ENCODE assay signal across 16 mouse cellular contexts in the genomic region with DNA sequence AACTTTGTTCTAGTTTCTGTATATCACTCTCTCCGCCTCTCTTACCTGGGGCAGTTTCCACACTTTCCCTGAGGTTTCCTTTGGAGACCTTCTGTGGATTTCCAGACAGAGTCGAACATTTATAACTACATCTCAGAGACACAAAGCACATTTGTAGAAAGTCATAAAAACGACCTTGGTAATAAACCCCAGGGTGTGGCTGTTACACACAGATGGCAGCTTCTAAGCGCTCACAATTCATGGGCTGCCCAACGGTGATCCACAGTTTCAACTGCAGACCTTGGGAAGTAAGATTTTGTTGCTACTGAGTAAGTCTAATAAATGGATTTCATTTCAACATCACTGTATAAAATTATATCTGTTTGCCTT. TPM values are rescaled to one million over a fixed set of nuclear protein-coding genes. Genes with fewer than 3 reads are reported as not detected.
DNase-seq lines count a peak whose midpoint lies in the region; ATAC-seq and TF ChIP-seq lines count a peak whose summit lies in the region.
"Had no signal": no experiment of that assay in that cellular context is flagged by ENCODE, and none has a peak within 500 bp of the region (broad histone marks: within the 10 kb centered on the region; RNA-seq: fewer than 3 reads in every experiment).

No protein-coding gene starts in this region.

- H3K36me3 ChIP-seq in kidney, embryonic 15.5 days, result no peaks in the 10 kb centered on the region
- H3K36me3 ChIP-seq in limb, embryonic 12.5 days, result no peaks in the 10 kb centered on the region
- H3K36me3 ChIP-seq: embryonic facial prominence, embryonic 15.5 days; midbrain, embryonic 13.5 days had no signal

- H3K27me3 ChIP-seq in kidney, embryonic 15.5 days, result no peaks in the 10 kb centered on the region
- no peaks in the 10 kb centered on the region for H3K27me3 ChIP-seq in limb, embryonic 12.5 days
- H3K27me3 ChIP-seq: embryonic facial prominence, embryonic 15.5 days; midbrain, embryonic 13.5 days had no signal

- WGBS in kidney, embryonic 15.5 days, result 23% methylated on average over 5 of the region's 5 CpGs
- 15% methylated on average over 5 of the region's 5 CpGs for WGBS in limb, embryonic 12.5 days

- TF ChIP-seq POLR2A in cortical plate, adult 2 months (IDR thresholded peaks at IDR 0.05; ENCODE audit: extremely low read depth, insufficient read depth, low read length), result no peak

- H3K9ac ChIP-seq in kidney, embryonic 15.5 days, result no peak overlapping the region
- no peak overlapping the region; the same call in 1 of the 2 replicates for H3K9ac ChIP-seq in limb, embryonic 12.5 days (replicated peaks)
- H3K9ac ChIP-seq: embryonic facial prominence, embryonic 15.5 days; midbrain, embryonic 13.5 days had no signal

- no peak for DNase-seq in kidney, adult 18-20 months
- peak; percentile 44 for DNase-seq in hindlimb bud, embryonic 11.5 days (ENCODE audit: extremely low spot score, low read depth, low spot score)
- no peak for DNase-seq in T-cell, adult 2 months (ENCODE audit: low spot score)
- DNase-seq: B cell, adult 2 months; cerebellum, adult 2 months; layer of hippocampus, postnatal 36 days; right cerebral cortex, postnatal 25 days had no signal

- peak overlapping the region; percentile 77 for H3K27ac ChIP-seq in kidney, embryonic 15.5 days
- 0 out of 2 replicates have a peak overlapping the region, but pooled peaks have one; percentile 71 for H3K27ac ChIP-seq in cortical plate, adult 2 months (ENCODE audit: insufficient read depth, low read length)
- H3K27ac ChIP-seq in limb, embryonic 12.5 days, result peak overlapping the region; percentile 64; the same call in 1 of the 2 replicates
- H3K27ac ChIP-seq: hindbrain, postnatal 0 days; midbrain, embryonic 13.5 days had no signal

- no peak overlapping the region for H3K4me3 ChIP-seq in kidney, embryonic 15.5 days (replicated peaks)
- no peak overlapping the region for H3K4me3 ChIP-seq in cortical plate, adult 2 months (ENCODE audit: insufficient read depth, low read length)
- no peak overlapping the region for H3K4me3 ChIP-seq in limb, embryonic 12.5 days (replicated peaks)
- H3K4me3 ChIP-seq: embryonic facial prominence, embryonic 15.5 days; midbrain, embryonic 13.5 days; myocyte had no signal

- no peaks in the 10 kb centered on the region for H3K9me3 ChIP-seq in kidney, embryonic 15.5 days (replicated peaks)
- no peaks in the 10 kb centered on the region for H3K9me3 ChIP-seq in limb, embryonic 12.5 days
- H3K9me3 ChIP-seq: embryonic facial prominence, embryonic 15.5 days; midbrain, embryonic 13.5 days had no signal

- 0 out of 2 replicates have a peak, but pooled peaks have one; percentile 29 for ATAC-seq in kidney, embryonic 15.5 days (replicated peaks; ENCODE audit: low FRiP score)
- ATAC-seq in limb, embryonic 12.5 days (ENCODE audit: insufficient number of reproducible peaks, insufficient read depth, low FRiP score, low TSS enrichment, low read depth), result no peak
- ATAC-seq in erythroblast, adult 5-6 weeks (replicated peaks; ENCODE audit: low FRiP score, poor library complexity, severe bottlenecking), result no peak
- ATAC-seq in cerebellum, adult (ENCODE audit: insufficient number of reproducible peaks, low FRiP score, low TSS enrichment), result no peak
- ATAC-seq: hindbrain, postnatal 0 days; midbrain, embryonic 13.5 days had no signal

- H3K4me2 ChIP-seq in kidney, embryonic 15.5 days, result peak overlapping the region; percentile 38; the same call in 1 of the 2 replicates
- H3K4me2 ChIP-seq in limb, embryonic 12.5 days, result peak overlapping the region; percentile 26; the same call in 1 of the 2 replicates
- H3K4me2 ChIP-seq: embryonic facial prominence, embryonic 15.5 days; midbrain, embryonic 13.5 days had no signal

- peaks cover 14% of the 10 kb centered on the region for H3K4me1 ChIP-seq in kidney, embryonic 15.5 days
- no peaks in the 10 kb centered on the region; the same call in 1 of the 2 replicates for H3K4me1 ChIP-seq in cortical plate, adult 2 months (ENCODE audit: control insufficient read depth, insufficient read depth, low read length)
- peaks cover 16% of the 10 kb centered on the region for H3K4me1 ChIP-seq in limb, embryonic 12.5 days (replicated peaks)

- TF ChIP-seq CTCF in cortical plate, adult 2 months (IDR thresholded peaks at IDR 0.05; ENCODE audit: extremely low read depth, insufficient read depth, low read length), result no peak

RNA-seq across cellular contexts. Expression of gene Ppp3ca, which starts 59.4 kb away (rescaled TPM):
- polyA plus RNA-seq in kidney, embryonic 15.5 days (2015; fragmentation: Nextera tagmentation; extraction: Ambion mirVana), result 63.0 and 64.0 TPM in 2 replicates
- 595 and 606 TPM in 2 replicates for polyA plus RNA-seq in cortical plate, adult 2 months (2012; rRNA removed)
- 110 and 119 TPM in 2 replicates for polyA plus RNA-seq in limb, embryonic 12.5 days (2016; fragmentation: Nextera tagmentation; extraction: Ambion mirVana)
- total RNA-seq in erythroblast, adult 5-6 weeks (2015; ENCODE audit: low replicate concordance), result 23.2 and 23.8 TPM in 2 replicates
- 19.4 and 25.1 TPM in 2 replicates for total RNA-seq in erythroblast, adult 5-6 weeks (2017; ENCODE audit: low replicate concordance)
